Mouse (Mus musculus) right cerebral cortex, postnatal 36 days (tissue): ENCODE results near the gene Gpld1.
"Not testable (repeated sequence)": the region's sequence is repeated elsewhere in the genome, so short reads cannot be mapped to it uniquely, and the experiment has no call there.

Experiments
- DNase-seq, 2 experiments: peaks; one replicate each; pipeline ENCODE4 v3.0.0; 2022; ENCODE audit warnings: low spot score in 2 of 2, mixed read lengths in 1 of 2

Gene Gpld1

GRCm38 (mm10) chr13:24947158-24947557 is 4.2 kb downstream of the Gpld1 start:
- DNase-seq: no peak

- no peak for DNase-seq
These were observed 5.9 kb downstream of the Gpld1 start for GRCm38 (mm10) chr13:24948870-24949269.

- no peak for DNase-seq
These were observed 9.7 kb downstream of the Gpld1 start for GRCm38 (mm10) chr13:24952659-24953058.

- DNase-seq: no peak
These were observed 12.1 kb downstream of the Gpld1 start for GRCm38 (mm10) chr13:24955091-24955490.

- no peak for DNase-seq
These were observed 12.5 kb downstream of the Gpld1 start for GRCm38 (mm10) chr13:24955500-24955899.

GRCm38 (mm10) chr13:24958671-24959070 is 15.7 kb downstream of the Gpld1 start:
- DNase-seq: no peak

GRCm38 (mm10) chr13:24960084-24960483 is 17.1 kb downstream of the Gpld1 start:
- no peak for DNase-seq

GRCm38 (mm10) chr13:24962119-24962518 is 19.2 kb downstream of the Gpld1 start:
- DNase-seq: no peak

GRCm38 (mm10) chr13:24965130-24965845 is 22.3 kb downstream of the Gpld1 start:
- DNase-seq: no peak

GRCm38 (mm10) chr13:24965846-24966201 is 22.9 kb downstream of the Gpld1 start:
- no peak for DNase-seq

GRCm38 (mm10) chr13:24971776-24972175 is 28.8 kb downstream of the Gpld1 start:
- not testable (repeated sequence) for DNase-seq

GRCm38 (mm10) chr13:24976384-24976783 is 33.4 kb downstream of the Gpld1 start:
- no peak for DNase-seq

- DNase-seq: no peak
These were observed 34.9 kb downstream of the Gpld1 start for GRCm38 (mm10) chr13:24977820-24978342.

GRCm38 (mm10) chr13:24981031-24981430 is 38.1 kb downstream of the Gpld1 start:
- no peak for DNase-seq

GRCm38 (mm10) chr13:24985435-24985834 is 42.5 kb downstream of the Gpld1 start:
- DNase-seq: peak in 1 of 2 experiments; percentile 32

- peak; percentile 25 to 39 for DNase-seq
These were observed 45.4 kb downstream of the Gpld1 start for GRCm38 (mm10) chr13:24988391-24988790.

GRCm38 (mm10) chr13:24989006-24989405 is 46.1 kb downstream of the Gpld1 start:
- no peak for DNase-seq

GRCm38 (mm10) chr13:24993160-24993559 is 50.2 kb downstream of the Gpld1 start:
- no peak for DNase-seq

- no peak for DNase-seq
These were observed 56.6 kb downstream of the Gpld1 start for GRCm38 (mm10) chr13:24999538-24999937.

GRCm38 (mm10) chr13:25002965-25003364 is 60.0 kb downstream of the Gpld1 start:
- DNase-seq: no peak

- DNase-seq: no peak
These were observed 64.2 kb downstream of the Gpld1 start for GRCm38 (mm10) chr13:25007115-25007514.

GRCm38 (mm10) chr13:25018316-25018715 is 75.4 kb downstream of the Gpld1 start:
- no peak for DNase-seq

GRCm38 (mm10) chr13:25019793-25020539 is 77.0 kb downstream of the Gpld1 start, which contains the start of gene Mrs2:
Gene Mrs2 (minus strand): TSS chr13:25020379.
- peak; percentile 80 for DNase-seq
